Mouse (Mus musculus): ENCODE results near the gene Itga1. TPM values are rescaled to one million over a fixed set of nuclear protein-coding genes. Genes with fewer than 3 reads are reported as not detected.

The Itga1 gene
- total and polyA plus RNA-seq, 3 experiments: under 0.01 to 0.04 (median 0.01) TPM

DNA sequence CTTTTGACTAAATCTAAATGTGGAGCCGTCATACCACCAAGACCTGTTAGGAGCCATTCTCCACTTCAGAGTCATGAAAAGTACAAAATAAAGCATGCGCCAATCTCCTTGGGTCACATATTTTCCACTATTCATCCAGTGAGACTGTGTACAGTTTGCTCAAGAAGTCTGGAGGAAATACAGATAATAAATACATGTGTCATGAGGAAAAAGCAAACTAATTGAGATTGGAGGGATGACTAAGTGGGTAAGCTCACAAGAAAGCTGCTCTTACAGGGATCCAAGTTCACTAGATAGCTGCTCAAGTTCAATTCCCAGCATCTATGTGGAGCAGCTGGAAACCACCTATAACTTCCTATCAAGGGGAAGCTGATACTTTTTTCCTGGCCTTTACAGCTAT, 24.8 kb upstream of the Itga1 start:
- H3K36me3 ChIP-seq (replicated peaks in 1 of 2; ENCODE audit: control insufficient read depth in 1 of 2, insufficient read depth in 1 of 2, low read length in 1 of 2): no peaks in the 10 kb centered on the region
- in situ Hi-C loops (cut with MboI; ENCODE audit: low pct_ligation_motif_present, low pct_unique_long_range_greater_than_20kb, low sequenced_read_pairs) (no loop called here), dilution Hi-C loops (cut with MboI; ENCODE audit: extremely low pct_ligation_motif_present, extremely low pct_unique_long_range_greater_than_20kb, low sequenced_read_pairs) (no loop called here)
- DNase-seq (ENCODE audit: extremely low read depth): no peak
- TF ChIP-seq MXI1 (IDR thresholded peaks at IDR 0.05; ENCODE audit: low read depth, low read length) (no peak), NRF1 (IDR thresholded peaks at IDR 0.05; ENCODE audit: low read depth, low read length) (no peak), ETS1 (conservative IDR thresholded peaks at IDR 0.05; ENCODE audit: low read depth, low read length) (no peak), JUND (conservative IDR thresholded peaks at IDR 0.05; ENCODE audit: low read depth, low read length) (no peak), RAD21 (IDR thresholded peaks at IDR 0.05; ENCODE audit: low read depth, low read length) (no peak), MAFK (IDR thresholded peaks at IDR 0.05; ENCODE audit: insufficient replicate concordance, low read length) (no peak), ELF1 (IDR thresholded peaks at IDR 0.05; ENCODE audit: low read depth, low read length) (no peak), CHD1 (IDR thresholded peaks at IDR 0.05; ENCODE audit: low read depth, low read length) (no peak), KAT2A (IDR thresholded peaks at IDR 0.05; ENCODE audit: insufficient replicate concordance, low read length) (no peak), ZKSCAN1 (IDR thresholded peaks at IDR 0.05; ENCODE audit: borderline replicate concordance, low read depth, low read length) (no peak), E2F4 (IDR thresholded peaks at IDR 0.05; ENCODE audit: insufficient replicate concordance, low read depth, low read length) (no peak), PAX5 (IDR thresholded peaks at IDR 0.05; ENCODE audit: low read length) (no peak)
- no peak overlapping the region for H3K4me3 ChIP-seq (replicated peaks in 1 of 3; ENCODE audit: low read depth in 2 of 3, low read length in 2 of 3, poor library complexity in 1 of 3)
- no peak overlapping the region for H3K9ac ChIP-seq (ENCODE audit: insufficient read depth, low read depth)
- peaks cover 0 to 5% of the 10 kb centered on the region in 2 experiments; a peak in 1 of 4 replicates for H3K4me1 ChIP-seq (ENCODE audit: control insufficient read depth in 1 of 2, insufficient read depth in 2 of 2)
- H3K4me2 ChIP-seq (ENCODE audit: insufficient read depth, low read depth, poor library complexity, severe bottlenecking): no peak overlapping the region
- no peaks in the 10 kb centered on the region for H3K27me3 ChIP-seq (replicated peaks)
- no peaks in the 10 kb centered on the region for H3K9me3 ChIP-seq (replicated peaks; ENCODE audit: low read length)
- H3K27ac ChIP-seq (ENCODE audit: insufficient read depth, low read depth): no peak overlapping the region
- H3K79me2 ChIP-seq (replicated peaks; ENCODE audit: control insufficient read depth, extremely low read depth, insufficient read depth, poor library complexity, severe bottlenecking): no peaks in the 10 kb centered on the region

DNA sequence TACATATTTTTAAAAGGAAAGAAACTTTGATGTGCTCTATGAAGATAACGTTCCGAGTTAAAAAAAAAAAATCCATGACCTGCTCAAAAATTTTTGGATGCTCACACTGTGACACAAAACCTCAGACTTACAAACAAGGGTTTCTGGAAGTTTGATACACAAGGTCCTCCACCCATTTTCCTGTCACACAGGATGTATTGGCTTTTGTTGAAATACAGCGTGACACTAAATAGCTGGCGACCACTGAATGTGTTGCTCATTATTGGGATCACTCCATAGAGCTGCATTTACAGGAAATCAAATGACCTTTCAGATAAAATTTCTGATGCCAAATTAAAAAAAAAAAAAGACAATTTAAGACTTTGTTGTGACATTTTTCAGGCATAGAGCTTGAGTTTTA, 23.4 kb upstream of the Itga1 start:
- no peak for TF ChIP-seq NRF1 (IDR thresholded peaks at IDR 0.05; ENCODE audit: low read depth, low read length)
- TF ChIP-seq POLR2A (IDR thresholded peaks at IDR 0.05; ENCODE audit: low read depth, low read length): no peak
- TF ChIP-seq CTCF (conservative IDR thresholded peaks at IDR 0.05 in 1 of 2, IDR thresholded peaks at IDR 0.05 in 1 of 2; ENCODE audit: low read depth in 2 of 2, low read length in 2 of 2): no peak
- TF ChIP-seq SIN3A (IDR thresholded peaks at IDR 0.05; ENCODE audit: low read length): no peak
- no peak for TF ChIP-seq JUN (IDR thresholded peaks at IDR 0.05; ENCODE audit: insufficient read depth, low read depth, low read length)
- TF ChIP-seq MAX (IDR thresholded peaks at IDR 0.05; ENCODE audit: low read length): no peak
- TF ChIP-seq CHD2 (IDR thresholded peaks at IDR 0.05; ENCODE audit: low read length): no peak
- TF ChIP-seq EP300 (IDR thresholded peaks at IDR 0.05; ENCODE audit: low read length): no peak
- TF ChIP-seq USF2 (conservative IDR thresholded peaks at IDR 0.05; ENCODE audit: low read depth, low read length): no peak
- TF ChIP-seq ZMIZ1 (IDR thresholded peaks at IDR 0.05; ENCODE audit: low read depth, low read length): no peak
- TF ChIP-seq KAT2A (IDR thresholded peaks at IDR 0.05; ENCODE audit: insufficient replicate concordance, low read length): no peak
- no peak for TF ChIP-seq MYC (IDR thresholded peaks at IDR 0.05; ENCODE audit: low read depth, low read length)
- TF ChIP-seq GABPA (IDR thresholded peaks at IDR 0.05; ENCODE audit: insufficient replicate concordance, low read depth, low read length): no peak
- TF ChIP-seq PAX5 (IDR thresholded peaks at IDR 0.05; ENCODE audit: low read length): no peak
- TF ChIP-seq RCOR1 (conservative IDR thresholded peaks at IDR 0.05; ENCODE audit: low read depth, low read length): no peak
- in situ Hi-C loops (cut with MboI; ENCODE audit: low pct_ligation_motif_present, low pct_unique_long_range_greater_than_20kb, low sequenced_read_pairs): no loop called here
- H3K4me2 ChIP-seq (ENCODE audit: insufficient read depth, low read depth, poor library complexity, severe bottlenecking): no peak overlapping the region

More for the DNA sequence above, 23.4 kb upstream of the Itga1 start:
- no peaks in the 10 kb centered on the region for H3K9me3 ChIP-seq (replicated peaks; ENCODE audit: low read length)
- H3K27me3 ChIP-seq (replicated peaks): no peaks in the 10 kb centered on the region
- H3K4me3 ChIP-seq (replicated peaks in 1 of 3; ENCODE audit: low read depth in 2 of 3, low read length in 2 of 3, poor library complexity in 1 of 3): no peak overlapping the region
- dilution Hi-C loops (cut with MboI; ENCODE audit: extremely low pct_ligation_motif_present, extremely low pct_unique_long_range_greater_than_20kb, low sequenced_read_pairs): no loop called here
- no peaks in the 10 kb centered on the region for H3K4me1 ChIP-seq (ENCODE audit: control insufficient read depth in 1 of 2, insufficient read depth in 2 of 2)
- DNase-seq (ENCODE audit: extremely low read depth): no peak
- no peak overlapping the region for H3K9ac ChIP-seq (ENCODE audit: insufficient read depth, low read depth)
- H3K27ac ChIP-seq (ENCODE audit: insufficient read depth, low read depth): no peak overlapping the region
- no peaks in the 10 kb centered on the region for H3K36me3 ChIP-seq (replicated peaks in 1 of 2; ENCODE audit: control insufficient read depth in 1 of 2, insufficient read depth in 1 of 2, low read length in 1 of 2)
- no peaks in the 10 kb centered on the region for H3K79me2 ChIP-seq (replicated peaks; ENCODE audit: control insufficient read depth, extremely low read depth, insufficient read depth, poor library complexity, severe bottlenecking)
